ENCODE assay signal across 7 mouse cellular contexts in genomic region chr8:82863745-82864520, GRCm38 (mm10). TPM values are rescaled to one million over a fixed set of nuclear protein-coding genes. Genes with fewer than 3 reads are reported as not detected.
A peak's percentile ranks its signal among the peaks of the same experiment; 100 is the strongest.
DNase-seq lines count a peak whose midpoint lies in the region; ATAC-seq and TF ChIP-seq lines count a peak whose summit lies in the region.

No protein-coding gene starts in this region.

- no peak for TF ChIP-seq CTCF in kidney, adult 2 months (conservative IDR thresholded peaks at IDR 0.05; ENCODE audit: insufficient read depth, insufficient read length, low read depth, low read length)

- H3K4me3 ChIP-seq in kidney, adult 2 months (ENCODE audit: insufficient read depth, low read depth, low read length) = peak overlapping the region; percentile 60
- peak overlapping the region; percentile 56 for H3K4me3 ChIP-seq in limb, embryonic 14.5 days (replicated peaks; ENCODE audit: low read length)
- peak overlapping the region; percentile 90 for H3K4me3 ChIP-seq in midbrain, embryonic 16.5 days (ENCODE audit: low read depth, low read length)
- peak overlapping the region; percentile 73 for H3K4me3 ChIP-seq in stomach, embryonic 15.5 days (replicated peaks)

- intact Hi-C loops in gastrocnemius, postnatal 36 days (cut with DNase I) = loop anchor here (1.0 to 5.0 kb wide), 2 partner anchors 78 to 224 kb away; no protein-coding TSS in a partner anchor

- ATAC-seq in limb, embryonic 14.5 days (ENCODE audit: low FRiP score, low read depth) = peak; percentile 60
- ATAC-seq in midbrain, embryonic 16.5 days = peak; percentile 81
- peak; percentile 63 for ATAC-seq in stomach, embryonic 15.5 days (ENCODE audit: insufficient read depth, low FRiP score, low read depth)

- peak; percentile 77 for DNase-seq in adrenal gland, postnatal 10 days
- peak; percentile 67 for DNase-seq in embryo, embryonic 10 days (ENCODE audit: low spot score)
- peak; percentile 51 to 60 for DNase-seq in gastrocnemius, postnatal 36 days
- DNase-seq in kidney, adult 2 months = peak; percentile 21
- DNase-seq in limb, embryonic 14.5 days (ENCODE audit: low spot score) = peak; percentile 22

- 2% methylated on average over 80 of the region's 80 CpGs for WGBS in kidney, adult 2 months
- under 1% methylated on average over 64 of the region's 80 CpGs for WGBS in limb, embryonic 14.5 days
- under 1% methylated on average over 70 of the region's 80 CpGs for WGBS in midbrain, embryonic 16.5 days
- WGBS in stomach, embryonic 15.5 days = under 1% methylated on average over 76 of the region's 80 CpGs

- peak overlapping the region; percentile 80 for H3K4me2 ChIP-seq in limb, embryonic 14.5 days (replicated peaks; ENCODE audit: low read depth, low read length, severe bottlenecking)
- peak overlapping the region; percentile 75 for H3K4me2 ChIP-seq in midbrain, embryonic 16.5 days (ENCODE audit: low read length)
- H3K4me2 ChIP-seq in stomach, embryonic 15.5 days = peak overlapping the region; percentile 90

- TF ChIP-seq POLR2A in kidney, adult 2 months (IDR thresholded peaks at IDR 0.05; ENCODE audit: low read depth, low read length) = no peak
- peak; percentile 54; the same call in 1 of the 2 replicates for TF ChIP-seq POLR2A in limb, embryonic 14.5 days (IDR thresholded peaks at IDR 0.05; ENCODE audit: borderline replicate concordance, extremely low read depth, insufficient read depth, insufficient read length)

- H3K27ac ChIP-seq in kidney, adult 2 months (ENCODE audit: insufficient read depth, low read depth, low read length) = no peak overlapping the region
- peak overlapping the region; percentile 74 for H3K27ac ChIP-seq in limb, embryonic 14.5 days (replicated peaks; ENCODE audit: low read depth, low read length)
- H3K27ac ChIP-seq in midbrain, embryonic 16.5 days (ENCODE audit: low read length) = peak overlapping the region; percentile 95
- H3K27ac ChIP-seq in stomach, embryonic 15.5 days = peak overlapping the region; percentile 53

- no peaks in the 10 kb centered on the region for H3K36me3 ChIP-seq in kidney, adult 2 months (ENCODE audit: control insufficient read depth, insufficient read depth, low read length)
- no peaks in the 10 kb centered on the region for H3K36me3 ChIP-seq in limb, embryonic 14.5 days (ENCODE audit: control insufficient read depth, insufficient read depth, low read length)
- no peaks in the 10 kb centered on the region for H3K36me3 ChIP-seq in midbrain, embryonic 16.5 days (ENCODE audit: control insufficient read depth, insufficient read depth, low read length)
- no peaks in the 10 kb centered on the region for H3K36me3 ChIP-seq in stomach, embryonic 15.5 days

- H3K27me3 ChIP-seq in kidney, adult 2 months (replicated peaks; ENCODE audit: control insufficient read depth, insufficient read depth, low read length) = no peaks in the 10 kb centered on the region
- H3K27me3 ChIP-seq in limb, embryonic 14.5 days (ENCODE audit: control insufficient read depth, insufficient read depth, low read length) = no peaks in the 10 kb centered on the region
- H3K27me3 ChIP-seq in midbrain, embryonic 16.5 days (ENCODE audit: control insufficient read depth, insufficient read depth, low read depth, low read length) = no peaks in the 10 kb centered on the region
- H3K27me3 ChIP-seq in stomach, embryonic 15.5 days (replicated peaks) = no peaks in the 10 kb centered on the region

- peak overlapping the region; percentile 80 for H3K9ac ChIP-seq in limb, embryonic 14.5 days (ENCODE audit: low read depth, low read length, severe bottlenecking)
- H3K9ac ChIP-seq in midbrain, embryonic 16.5 days (ENCODE audit: low read depth, low read length) = peak overlapping the region; percentile 97
- H3K9ac ChIP-seq in stomach, embryonic 15.5 days = peak overlapping the region; percentile 58

- H3K9me3 ChIP-seq in limb, embryonic 14.5 days (ENCODE audit: control insufficient read depth, low read length) = no peaks in the 10 kb centered on the region
- no peaks in the 10 kb centered on the region for H3K9me3 ChIP-seq in midbrain, embryonic 16.5 days (replicated peaks; ENCODE audit: control insufficient read depth, low read length, poor library complexity, severe bottlenecking)
- no peaks in the 10 kb centered on the region for H3K9me3 ChIP-seq in stomach, embryonic 15.5 days

- H3K4me1 ChIP-seq in kidney, adult 2 months (ENCODE audit: control insufficient read depth, insufficient read depth, low read length) = no peaks in the 10 kb centered on the region; the same call in 1 of the 2 replicates
- H3K4me1 ChIP-seq in limb, embryonic 14.5 days (ENCODE audit: control insufficient read depth, insufficient read depth, low read length) = peaks cover 11% of the 10 kb centered on the region
- H3K4me1 ChIP-seq in midbrain, embryonic 16.5 days (ENCODE audit: control insufficient read depth, insufficient read depth, low read length) = peaks cover 25% of the 10 kb centered on the region
- 0 out of 2 replicates have a peak, but pooled peaks cover 4% of the 10 kb centered on the region for H3K4me1 ChIP-seq in stomach, embryonic 15.5 days

RNA-seq across cellular contexts. Expression of gene Rnf150, which starts 0.8 kb away (rescaled TPM):
- 10 to 100 TPM; 10.7 to 15.4 TPM for total RNA-seq in adrenal gland, postnatal 10 days (2021)
- total RNA-seq in gastrocnemius, postnatal 36 days (2021) = 10 to 100 TPM; 19.7 to 24.2 TPM
- polyA plus RNA-seq in kidney, adult 2 months (2012; rRNA removed) = 1.4 and 1.6 TPM in 2 replicates
- 5.5 and 5.9 TPM in 2 replicates for polyA plus RNA-seq in limb, embryonic 14.5 days (2012; rRNA removed)
- polyA plus RNA-seq in limb, embryonic 14.5 days (2014; fragmentation: Nextera tagmentation; extraction: Ambion mirVana) = 1.5 and 1.9 TPM in 2 replicates
- polyA plus RNA-seq in midbrain, embryonic 16.5 days (2015; fragmentation: Nextera tagmentation; extraction: Ambion mirVana) = 2.1 and 2.3 TPM in 2 replicates
- 1.5 and 1.6 TPM in 2 replicates for polyA plus RNA-seq in stomach, embryonic 15.5 days (2015; fragmentation: Nextera tagmentation; extraction: Ambion mirVana)

Comparison
In these comparisons a context has a peak if more than half of its experiments do, and no peak if none do; other contexts are left out.
1. DNase-seq: peak in every context shown above with its lines; median percentile 77 in adrenal gland, postnatal 10 days; 67 in embryo, embryonic 10 days; 56 in gastrocnemius, postnatal 36 days; 22 in limb, embryonic 14.5 days; 21 in kidney, adult 2 months.